Mouse (Mus musculus) limb, embryonic 11.5 days (tissue): Measurements from ENCODE around the gene Atp13a3. TPM values are rescaled to one million over a fixed set of nuclear protein-coding genes. Genes with fewer than 3 reads are reported as not detected.
"Not testable (repeated sequence)": the region's sequence is repeated elsewhere in the genome, so short reads cannot be mapped to it uniquely, and the experiment has no call there.

Experiments used
- ATAC-seq: fragments of 200-750 bp; cut with Nextera tagmentation; 2 replicates; pipeline ENCODE4 v1.8.0; 2017; ENCODE audit warnings: low read depth; ENCODE audit not compliant: insufficient number of reproducible peaks, low FRiP score, low TSS enrichment
- DNase-seq: peaks from one replicate; pipeline ENCODE4 v3.0.0-alpha.2; 2015; ENCODE audit warnings: low spot score
- H3K27ac ChIP-seq: fragments of 300-500 bp; sonication (generic); replicated peaks from 2 replicates; pipeline ENCODE4 v1.5.1; 2014; ENCODE audit warnings: low read depth, mild to moderate bottlenecking, low read length
- H3K27me3 ChIP-seq: fragments of 300-500 bp; sonication (generic); 2 replicates; pipeline ENCODE4 v1.6.1; 2014; ENCODE audit warnings: mild to moderate bottlenecking, low read length, mixed read lengths; ENCODE audit not compliant: control insufficient read depth, insufficient read depth
- H3K36me3 ChIP-seq: fragments of 300-500 bp; sonication (generic); 2 replicates; pipeline ENCODE4 v1.6.1; 2014; ENCODE audit warnings: mild to moderate bottlenecking, low read length, moderate library complexity, mixed read lengths; ENCODE audit not compliant: control insufficient read depth, insufficient read depth
- H3K4me1 ChIP-seq: fragments of 300-500 bp; sonication (generic); 2 replicates; pipeline ENCODE4 v1.6.1; 2014; ENCODE audit warnings: low read length, mixed read lengths; ENCODE audit not compliant: control insufficient read depth, insufficient read depth
- H3K4me2 ChIP-seq: fragments of 300-500 bp; sonication (generic); 2 replicates; pipeline ENCODE4 v1.6.1; 2014; ENCODE audit warnings: low read depth, mild to moderate bottlenecking, moderate library complexity; ENCODE audit not compliant: severe bottlenecking
- H3K4me3 ChIP-seq: fragments of 300-500 bp; sonication (generic); 2 replicates; pipeline ENCODE4 v1.5.1; 2014; ENCODE audit warnings: low read depth, low read length
- H3K9ac ChIP-seq: fragments of 300-500 bp; sonication (generic); 2 replicates; pipeline ENCODE4 v1.6.1; 2014; ENCODE audit warnings: mild to moderate bottlenecking, low read length
- H3K9me3 ChIP-seq: fragments of 300-500 bp; sonication (generic); 2 replicates; pipeline ENCODE4 v1.6.1; 2016; ENCODE audit warnings: low read length; ENCODE audit not compliant: control insufficient read depth
- WGBS: fragments of 180-500 bp; shearing (Covaris S2); extraction: QIAGEN DNeasy Blood & Tissue Kit; methylation state at CpG from one replicate; pipeline ENCODE4 v1.1.7; 2014; 5-methylcytosine and 5-hydroxymethylcytosine counted together
- polyA plus RNA-seq: library from polyadenylated mRNA; unstranded; fragments of >200 nt; fragmentation: Nextera tagmentation; extraction: Ambion mirVana; gene quantifications from 2 replicates; pipeline ENCODE4 v1.2.1, GENCODE M21; 2014

Atp13a3 gene
- polyA plus RNA-seq, result 13.6 and 14.1 TPM in 2 replicates

- no peak within 1 kb of the TSS for H3K27ac ChIP-seq
- H3K9me3 ChIP-seq, result no peaks in the 10 kb centered on the region
- no peaks in the 10 kb centered on the region for H3K4me1 ChIP-seq
- H3K4me2 ChIP-seq, result no peak within 1 kb of the TSS
- DNase-seq (no peak), ATAC-seq (no peak)
- H3K4me3 ChIP-seq, result no peak within 1 kb of the TSS
- H3K27me3 ChIP-seq, result no peaks in the 10 kb centered on the region
- H3K36me3 ChIP-seq, result no peaks in the 10 kb centered on the region
- H3K9ac ChIP-seq, result no peak within 1 kb of the TSS
- WGBS, result 73% methylated on average over 11 of the region's 11 CpGs
These were observed at the start of gene Atp13a3 for GRCm38 (mm10) chr16:30405925-30406670. Atp13a3 (minus strand) TSS chr16:30405975.

- WGBS, result 79% methylated on average over 5 of the region's 5 CpGs
- Histone ChIP-seq H3K4me2 (no peak overlapping the region), H3K9me3 (no peaks in the 10 kb centered on the region), H3K4me3 (no peak overlapping the region), H3K27me3 (no peaks in the 10 kb centered on the region), H3K9ac (no peak overlapping the region), H3K36me3 (no peaks in the 10 kb centered on the region), H3K27ac (no peak overlapping the region), H3K4me1 (no peaks in the 10 kb centered on the region)
- DNase-seq (no peak), ATAC-seq (no peak)
These were observed 47.6 kb upstream of the Atp13a3 start for GRCm38 (mm10) chr16:30453213-30453975.

- ATAC-seq, H3K4me2 ChIP-seq, H3K9me3 ChIP-seq, H3K9ac ChIP-seq, H3K27me3 ChIP-seq, H3K4me1 ChIP-seq, H3K36me3 ChIP-seq, H3K4me3 ChIP-seq, H3K27ac ChIP-seq, DNase-seq: not testable (repeated sequence)
- WGBS, result 93% methylated on average over 2 of the region's 2 CpGs
These were observed 45.4 kb upstream of the Atp13a3 start for GRCm38 (mm10) chr16:30451174-30451573.

- no peak for DNase-seq
- Histone ChIP-seq H3K9me3 (no peaks in the 10 kb centered on the region), H3K9ac (no peak overlapping the region), H3K36me3 (no peaks in the 10 kb centered on the region), H3K4me1 (no peaks in the 10 kb centered on the region), H3K4me3 (no peak overlapping the region), H3K27me3 (no peaks in the 10 kb centered on the region), H3K4me2 (no peak overlapping the region), H3K27ac (no peak overlapping the region)
- ATAC-seq, result no peak
- WGBS, result 89% methylated on average over 1 of the region's 1 CpGs
These were observed 43.2 kb upstream of the Atp13a3 start for GRCm38 (mm10) chr16:30449017-30449416.

GRCm38 (mm10) chr16:30448169-30448568 is 42.4 kb upstream of the Atp13a3 start:
- 84% methylated on average over 3 of the region's 3 CpGs for WGBS
- DNase-seq (no peak), ATAC-seq (no peak)
- Histone ChIP-seq H3K4me2 (no peak overlapping the region), H3K9me3 (no peaks in the 10 kb centered on the region), H3K36me3 (no peaks in the 10 kb centered on the region), H3K9ac (no peak overlapping the region), H3K4me1 (no peaks in the 10 kb centered on the region), H3K27ac (no peak overlapping the region), H3K27me3 (no peaks in the 10 kb centered on the region), H3K4me3 (no peak overlapping the region)

GRCm38 (mm10) chr16:30447642-30448041 is 41.9 kb upstream of the Atp13a3 start:
- H3K4me3 ChIP-seq, result no peak overlapping the region
- ATAC-seq (no peak), DNase-seq (no peak)
- no peak overlapping the region for H3K4me2 ChIP-seq
- no peaks in the 10 kb centered on the region for H3K9me3 ChIP-seq
- WGBS, result 79% methylated on average over 4 of the region's 4 CpGs
- H3K27ac ChIP-seq, result no peak overlapping the region
- H3K4me1 ChIP-seq, result no peaks in the 10 kb centered on the region
- H3K27me3 ChIP-seq, result no peaks in the 10 kb centered on the region
- no peak overlapping the region for H3K9ac ChIP-seq
- H3K36me3 ChIP-seq, result no peaks in the 10 kb centered on the region

- H3K27ac ChIP-seq, result no peak overlapping the region
These were observed 37.6 kb upstream of the Atp13a3 start for GRCm38 (mm10) chr16:30443411-30443810.

GRCm38 (mm10) chr16:30442451-30442850 is 36.7 kb upstream of the Atp13a3 start:
- no peak overlapping the region for H3K27ac ChIP-seq
- H3K4me2 ChIP-seq, result no peak overlapping the region
- no peak for DNase-seq
- no peak overlapping the region for H3K4me3 ChIP-seq
- ATAC-seq, result no peak
- no peaks in the 10 kb centered on the region for H3K27me3 ChIP-seq
- WGBS, result 88% methylated on average over 2 of the region's 2 CpGs
- H3K36me3 ChIP-seq, result no peaks in the 10 kb centered on the region
- no peaks in the 10 kb centered on the region for H3K4me1 ChIP-seq
- no peaks in the 10 kb centered on the region for H3K9me3 ChIP-seq
- no peak overlapping the region for H3K9ac ChIP-seq

More at GRCm38 (mm10) chr16:30443411-30443810, 37.6 kb upstream of the Atp13a3 start:
- Histone ChIP-seq H3K36me3 (no peaks in the 10 kb centered on the region), H3K4me3 (no peak overlapping the region), H3K4me1 (no peaks in the 10 kb centered on the region), H3K9ac (no peak overlapping the region), H3K9me3 (no peaks in the 10 kb centered on the region), H3K27me3 (no peaks in the 10 kb centered on the region), H3K4me2 (no peak overlapping the region)
- ATAC-seq (no peak), DNase-seq (no peak)
- 46% methylated on average over 8 of the region's 8 CpGs for WGBS
